Mouse (Mus musculus) C2C12 (cell line): ENCODE results near the gene Rps6kc1.

Experiments used
- CEBPB ChIP-seq: IDR thresholded peaks from one replicate; pipeline ENCODE4 v1.6.1; 2011; ENCODE audit warnings: low read depth, mild to moderate bottlenecking, control low read depth, moderate library complexity
- CTCF ChIP-seq: IDR thresholded peaks from one replicate; pipeline ENCODE4 v1.5.1; 2011; ENCODE audit not compliant: control insufficient read depth, insufficient read depth, insufficient read length
- FOSL1 ChIP-seq: IDR thresholded peaks from one replicate; pipeline ENCODE4 v1.8.0; 2011; ENCODE audit warnings: mild to moderate bottlenecking, low read length; ENCODE audit not compliant: poor library complexity, insufficient read depth, severe bottlenecking
- MAX ChIP-seq: IDR thresholded peaks from one replicate; pipeline ENCODE4 v1.6.1; 2011; ENCODE audit warnings: mild to moderate bottlenecking, control low read depth
- MYOD1 ChIP-seq: IDR thresholded peaks from one replicate; pipeline ENCODE4 v1.6.1; 2011; ENCODE audit warnings: low read depth; ENCODE audit not compliant: control insufficient read depth, insufficient read length
- MYOG ChIP-seq: IDR thresholded peaks from one replicate; pipeline ENCODE4 v1.6.1; 2011; ENCODE audit not compliant: control insufficient read depth, insufficient read length; ENCODE audit errors: extremely low read depth
- USF1 ChIP-seq: IDR thresholded peaks from one replicate; pipeline ENCODE4 v1.6.1; 2011; ENCODE audit warnings: low read depth, mild to moderate bottlenecking, control low read depth, moderate library complexity

DNA sequence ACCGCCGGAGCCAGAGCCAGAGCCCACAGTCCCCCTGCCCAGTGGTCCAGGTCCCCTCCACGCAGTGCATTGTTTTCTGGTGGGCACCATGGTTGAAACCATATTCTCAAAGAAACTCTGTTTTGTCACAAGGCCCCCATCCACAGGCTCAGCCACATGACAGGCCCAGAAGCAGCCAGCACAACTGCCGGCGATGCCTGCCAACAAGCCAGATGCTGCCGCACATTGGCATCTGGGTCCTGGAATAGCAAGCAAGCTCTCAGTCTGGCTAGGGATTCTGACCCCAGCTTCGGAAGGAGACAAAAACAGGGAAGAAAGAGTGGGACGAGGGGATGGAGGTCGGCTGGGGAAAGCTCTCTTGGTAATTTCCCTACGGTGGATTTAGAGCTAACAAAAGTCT lies 147.8 kb downstream of the Rps6kc1 start:
- no peak for TF ChIP-seq CTCF
- no peak for TF ChIP-seq MAX
- no peak for TF ChIP-seq USF1
- no peak for TF ChIP-seq MYOD1
- TF ChIP-seq FOSL1 = no peak
- TF ChIP-seq MYOG = no peak
- TF ChIP-seq CEBPB = no peak
